Mouse (Mus musculus): ENCODE data around the gene Irgm2.
"Not testable (repeated sequence)": the region's sequence is repeated elsewhere in the genome, so short reads cannot be mapped to it uniquely, and the experiment has no call there.

GRCm38 (mm10) chr11:58199229-58200037, at the start of gene Irgm2, which contains the start of gene Igtp:
- not testable (repeated sequence) for TF ChIP-seq CTCF (IDR thresholded peaks at IDR 0.05; ENCODE audit: control insufficient read depth, insufficient read depth, insufficient read length); MYOG (IDR thresholded peaks at IDR 0.05; ENCODE audit: control insufficient read depth, extremely low read depth, insufficient read length)

Measured in C2C12 (cell line).